Mouse (Mus musculus) gastrocnemius, postnatal 25 days (tissue): ENCODE measurements around the gene Rfx6. TPM values are rescaled to one million over a fixed set of nuclear protein-coding genes. Genes with fewer than 3 reads are reported as not detected.

Experiments used
- DNase-seq: peaks from one replicate; pipeline ENCODE4 v3.0.0; 2022
- long read RNA-seq, 2 experiments: library from polyadenylated mRNA; stranded (forward); transcript quantifications; one replicate each; pipeline ENCODE4 v2.0.0; 2021
- total RNA-seq, 2 experiments: library from RNA; stranded (reverse); gene quantifications; 1 replicate in 1 of 2; 2 replicates in 1 of 2; pipeline ENCODE4 v1.2.3; 2021

Gene Rfx6
- not detected for total RNA-seq
- long read RNA-seq, experiment 1: 0 reads
- long read RNA-seq, experiment 2: 0 reads

DNA sequence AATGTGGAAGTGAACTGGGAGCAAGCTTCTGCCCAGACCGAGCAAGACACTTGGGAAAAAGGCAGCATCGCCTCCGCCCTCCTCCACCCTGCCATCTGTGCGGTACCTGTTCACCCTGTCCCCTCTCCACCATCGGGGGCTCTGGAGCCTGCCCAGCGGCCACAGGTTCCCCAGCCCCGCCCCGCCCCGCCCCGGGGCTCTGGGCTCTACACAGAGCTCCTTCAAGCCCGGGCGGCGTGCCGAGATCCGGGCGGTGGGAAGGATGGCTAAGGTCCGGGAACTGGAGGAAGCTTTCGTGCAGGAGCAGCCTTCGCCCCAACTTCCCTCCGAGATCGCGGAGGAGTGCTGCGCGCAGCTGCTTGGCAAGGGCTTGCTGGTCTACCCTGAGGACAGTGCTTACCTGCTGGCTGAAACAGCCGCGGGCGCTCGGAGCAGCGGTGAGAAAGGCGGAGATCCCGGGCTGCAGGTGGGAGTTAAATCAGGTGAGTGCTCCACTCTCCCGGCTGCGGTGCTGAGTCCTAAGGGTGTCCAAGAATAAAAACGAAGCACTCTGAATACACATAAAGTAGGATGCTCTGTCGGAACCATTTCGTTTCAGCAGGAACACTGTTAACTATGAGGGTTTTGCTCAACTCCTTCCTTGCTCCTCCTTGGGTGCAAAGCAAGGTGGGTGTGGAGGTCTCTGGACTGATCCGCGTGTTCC lies at the start of gene Rfx6:
Gene Rfx6, plus strand, starts transcription at position 209 of the 703 bp plus-strand sequence.
- DNase-seq: no peak

DNA sequence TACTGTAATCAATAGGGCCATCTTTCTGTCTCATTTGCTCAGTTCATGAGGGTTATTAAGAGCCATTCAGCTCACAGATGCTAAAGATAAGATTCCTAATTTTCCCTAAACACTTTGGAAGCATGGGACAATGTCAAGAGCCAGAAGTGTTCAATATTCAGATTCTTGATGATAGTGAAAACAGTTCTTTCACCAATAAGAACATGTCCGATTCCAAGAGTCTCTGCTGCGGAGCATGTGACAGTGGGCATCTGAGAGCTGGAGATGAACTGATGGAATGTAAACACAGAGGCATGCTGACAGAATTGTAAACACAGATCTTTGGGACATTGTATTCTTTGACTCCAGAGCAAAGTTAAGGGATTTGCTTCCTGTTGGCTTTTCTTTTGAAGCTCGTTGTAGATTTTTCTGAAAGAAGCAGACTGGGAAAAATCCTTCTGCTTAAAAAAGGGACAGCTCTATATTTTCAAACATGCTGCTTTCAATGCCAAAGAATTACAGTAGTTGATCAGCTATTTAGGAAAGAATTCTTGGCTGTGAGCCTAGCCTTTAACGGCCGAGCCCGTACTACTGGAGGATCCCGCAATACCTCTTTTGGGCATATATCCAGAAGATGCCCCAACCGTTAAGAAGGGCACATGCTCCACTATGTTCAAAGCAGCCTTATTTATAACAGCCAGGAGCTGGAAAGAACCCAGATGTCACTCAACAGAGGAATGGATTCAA lies 46.0 kb upstream of the Rfx6 start, which contains the start of gene Gprc6a:
Gene Gprc6a, minus strand, starts transcription at position 51 of the 726 bp plus-strand sequence.
- DNase-seq: no peak

DNA sequence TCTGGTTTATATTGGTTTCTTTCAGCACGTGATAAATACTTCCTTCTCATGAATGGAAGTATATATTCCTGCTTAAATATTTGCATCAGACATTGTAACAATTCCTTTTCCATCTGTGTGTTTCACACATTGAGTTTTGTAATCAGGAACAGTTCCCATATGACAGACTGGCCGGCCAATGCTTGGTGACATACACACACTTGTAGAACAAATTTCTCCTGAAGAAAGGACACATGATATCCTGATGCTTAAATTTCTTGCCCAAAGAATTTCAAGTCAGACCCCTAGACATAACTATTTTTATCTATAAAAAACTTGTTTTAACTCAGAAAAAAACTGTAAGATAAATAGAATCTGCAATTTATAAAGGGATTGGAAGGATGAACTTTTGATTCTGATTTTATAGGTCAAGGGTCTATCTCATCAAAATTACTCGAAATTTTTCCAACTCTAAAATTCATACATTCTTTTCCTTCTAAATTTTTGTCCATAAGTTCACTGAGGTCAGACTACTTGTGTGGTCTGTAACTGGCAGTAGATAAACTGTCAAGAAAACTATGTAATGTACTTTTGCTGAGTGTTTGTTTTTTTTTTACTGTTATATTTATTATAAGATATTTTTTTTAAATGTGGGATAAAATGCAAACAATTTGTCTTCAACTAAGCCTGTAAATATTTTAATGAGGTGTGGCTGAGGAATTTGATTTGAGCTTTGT lies 27.9 kb upstream of the Rfx6 start:
- no peak for DNase-seq

DNA sequence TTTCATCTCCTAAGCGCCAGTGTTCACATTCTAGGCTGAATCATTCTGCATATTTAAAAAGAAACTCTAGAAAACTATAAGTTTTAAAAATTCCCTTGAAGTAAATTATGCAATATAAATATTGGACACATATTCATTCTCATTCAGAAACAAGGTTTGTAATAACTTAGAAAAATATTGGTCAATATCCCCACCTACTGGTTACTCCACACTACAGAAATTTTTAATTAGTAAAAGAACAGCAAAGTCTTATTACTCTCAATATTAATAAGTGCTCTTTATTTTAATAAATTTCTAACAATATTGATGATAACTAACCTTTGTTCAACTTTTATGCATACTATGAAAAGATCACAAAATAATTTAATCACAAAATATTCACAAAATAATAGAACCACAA lies 20.2 kb upstream of the Rfx6 start:
- DNase-seq: no peak

DNA sequence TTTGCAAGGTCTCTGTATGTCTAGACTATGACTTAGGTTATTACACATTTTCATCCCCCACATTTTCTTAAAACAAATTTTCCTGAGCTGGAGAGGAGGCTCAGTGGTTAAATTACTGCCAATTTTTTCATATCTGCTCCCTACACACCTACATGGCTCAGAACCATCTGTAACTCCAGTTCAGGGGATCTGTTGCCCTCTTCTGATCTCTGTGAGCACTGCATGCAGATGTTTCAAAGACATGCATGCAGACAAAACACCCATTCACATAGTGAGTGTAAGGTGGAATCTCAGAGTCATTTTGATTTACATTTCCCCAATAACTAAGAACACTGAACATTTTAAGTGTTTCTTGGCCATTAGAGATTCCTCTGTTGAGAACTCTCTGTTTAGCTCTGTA lies 8.2 kb upstream of the Rfx6 start:
- DNase-seq: no peak

DNA sequence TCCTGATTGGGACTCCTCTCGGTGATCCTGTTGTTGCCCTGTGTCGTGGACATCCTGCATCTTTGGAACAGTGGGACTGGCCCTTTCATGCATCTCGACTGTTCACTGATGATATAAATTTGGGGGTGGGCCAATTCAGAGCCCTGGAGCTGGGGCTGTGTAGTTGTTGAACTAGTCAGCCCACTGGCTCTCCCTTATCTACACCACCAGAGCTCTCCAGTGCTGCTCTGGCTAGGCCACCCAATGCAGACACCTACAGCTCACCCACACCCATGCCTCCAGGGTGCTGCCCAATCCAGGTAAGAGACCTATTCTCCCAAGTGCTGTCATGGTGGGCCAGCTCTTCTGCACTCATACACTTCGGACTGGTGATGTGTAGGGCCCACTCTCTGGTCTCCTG lies 6.0 kb upstream of the Rfx6 start:
- DNase-seq: no peak

DNA sequence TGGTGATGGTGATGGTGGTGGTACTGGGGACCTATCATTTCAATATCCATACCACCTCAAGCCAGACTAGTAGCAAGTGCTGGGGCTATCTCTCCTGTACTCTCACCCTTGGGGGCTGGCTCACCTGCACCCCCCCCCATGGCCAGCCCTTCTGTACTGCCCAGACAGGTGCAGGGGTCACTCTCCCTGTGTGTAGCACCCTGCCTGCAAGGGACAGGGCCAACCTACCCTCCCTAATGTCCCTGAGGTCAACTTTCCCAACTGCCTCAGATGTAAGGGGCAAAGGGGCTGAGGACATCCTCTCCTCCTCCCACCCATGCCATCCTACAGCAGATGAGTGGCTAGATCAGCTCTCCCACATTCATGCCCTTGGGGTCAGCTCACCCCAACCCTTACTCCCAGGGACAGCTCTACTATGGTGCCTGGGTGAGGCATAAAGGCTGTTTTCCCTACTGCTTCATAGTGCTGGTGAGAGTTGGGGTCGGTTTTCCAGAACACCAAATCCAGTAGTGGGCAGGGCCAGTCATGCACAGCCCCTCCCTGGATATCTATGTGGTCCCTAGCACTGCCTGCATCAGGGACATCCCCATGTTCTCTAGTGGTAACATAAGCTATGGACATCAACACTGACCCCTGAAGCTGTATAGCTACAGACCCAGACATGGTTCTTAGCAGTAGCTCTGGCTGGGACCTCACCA lies 5.3 kb upstream of the Rfx6 start:
- DNase-seq: no peak

DNA sequence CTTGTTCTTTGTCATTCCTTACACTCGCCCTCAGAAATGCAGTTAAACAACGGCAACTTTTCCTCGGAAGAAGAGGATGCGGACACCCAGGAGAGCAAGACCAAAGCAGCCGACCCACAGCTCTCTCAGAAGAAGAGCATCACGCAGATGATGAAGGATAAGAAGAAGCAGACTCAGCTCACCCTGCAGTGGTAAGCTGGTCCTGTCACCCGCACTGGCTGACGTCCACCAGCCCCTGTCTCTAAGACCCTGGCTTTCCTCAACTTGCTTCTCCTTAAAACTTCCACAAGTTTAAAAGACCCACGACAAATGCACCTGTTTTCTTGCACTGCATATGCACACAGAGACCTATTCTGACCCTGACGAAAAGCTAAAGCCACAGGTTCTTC lies 689 bp downstream of the Rfx6 start:
- no peak for DNase-seq

DNA sequence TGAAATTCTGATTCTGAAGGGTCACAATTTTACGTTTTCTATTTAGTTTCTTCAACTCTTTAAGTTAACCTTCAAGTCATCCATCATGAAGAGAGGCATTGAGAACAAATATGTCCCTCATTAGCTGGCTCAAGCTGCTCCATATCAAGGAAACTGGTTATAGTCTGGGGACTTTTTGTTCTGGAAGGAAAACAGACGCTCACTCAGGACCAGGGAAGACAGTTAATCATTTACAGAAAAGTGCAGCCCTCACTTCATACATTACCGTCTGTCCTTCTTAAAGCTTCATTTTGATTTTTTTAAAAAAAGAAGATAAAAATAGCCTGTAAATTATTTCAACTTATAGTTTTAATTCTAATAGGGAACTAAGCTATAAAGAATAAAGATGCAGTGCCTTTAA lies 43.3 kb downstream of the Rfx6 start:
- DNase-seq: no peak

DNA sequence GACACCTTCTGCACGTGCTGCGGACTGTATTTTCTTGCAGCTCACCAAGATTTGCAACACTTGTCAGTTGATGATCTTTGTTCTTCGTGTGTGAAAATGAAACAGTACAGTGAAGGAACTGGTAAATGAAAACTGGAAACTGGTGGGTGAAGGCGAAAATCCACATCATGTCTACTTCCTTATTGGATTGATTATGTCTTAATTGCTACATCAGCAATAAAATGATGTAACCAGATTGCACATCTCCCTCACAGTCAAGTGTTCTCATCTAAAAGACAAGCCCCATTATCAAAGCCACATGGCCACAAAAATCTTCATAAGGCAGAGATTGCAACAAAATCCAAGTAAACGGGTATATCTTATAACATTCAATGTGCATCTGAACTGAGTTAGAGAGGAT lies 83.9 kb downstream of the Rfx6 start:
- DNase-seq: no peak

DNA sequence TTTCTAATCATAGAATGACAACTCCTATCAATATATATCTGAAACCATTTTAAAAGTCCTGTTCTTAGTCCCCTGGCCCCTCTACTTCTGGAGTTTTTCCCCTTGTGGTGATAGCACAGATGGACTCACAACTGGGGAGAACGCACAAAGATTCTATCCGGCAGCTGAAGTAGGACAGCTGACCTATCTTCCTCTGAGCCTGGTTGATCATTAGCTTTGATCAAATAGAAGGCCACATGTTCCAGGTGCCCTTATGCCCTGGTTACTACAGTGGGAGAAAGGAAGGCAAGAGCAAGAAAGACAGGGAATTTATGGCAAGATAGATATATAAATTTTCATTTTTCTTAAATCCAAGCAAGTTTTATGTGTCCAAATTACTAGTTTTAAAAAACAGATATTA lies 85.7 kb downstream of the Rfx6 start:
- DNase-seq: no peak

DNA sequence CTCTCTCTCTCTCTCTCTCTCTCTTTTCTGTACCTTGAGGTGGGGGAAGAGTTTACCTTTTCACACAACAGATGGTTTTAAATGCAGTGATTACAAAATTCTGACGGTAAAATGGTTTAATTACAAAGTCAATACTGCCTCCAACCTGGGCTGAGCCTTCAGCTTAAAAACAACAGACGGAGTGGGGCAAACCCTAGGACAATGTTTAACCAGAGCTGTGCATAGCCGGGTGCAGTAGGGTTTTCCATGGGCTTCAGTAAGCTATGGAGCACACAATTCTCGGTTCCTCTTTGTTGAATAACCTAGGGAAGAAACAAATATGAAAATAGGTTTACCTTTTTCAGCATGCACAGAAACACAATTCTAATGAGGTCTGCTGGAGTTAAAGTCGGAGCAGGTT lies 90.9 kb downstream of the Rfx6 start:
- no peak for DNase-seq

DNA sequence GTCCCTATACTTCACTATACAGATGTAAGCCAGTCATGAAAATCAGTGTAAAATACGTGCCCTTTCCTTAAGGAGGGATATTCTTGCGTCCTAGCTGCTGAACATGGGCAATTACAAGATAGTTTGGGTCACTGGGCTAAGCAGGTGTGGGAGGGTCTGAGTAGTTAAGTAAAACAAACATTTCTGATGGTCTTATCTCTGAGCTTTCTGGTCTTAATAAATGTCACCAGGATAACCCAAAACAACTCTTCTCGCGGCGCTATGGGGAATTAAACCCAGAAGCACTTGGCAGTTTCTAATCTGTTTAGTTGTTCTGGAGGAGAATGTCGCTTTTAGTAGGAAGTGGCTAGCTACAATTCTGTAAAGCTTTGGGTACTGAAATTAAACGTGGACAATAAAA lies 91.7 kb downstream of the Rfx6 start:
- DNase-seq: no peak

DNA sequence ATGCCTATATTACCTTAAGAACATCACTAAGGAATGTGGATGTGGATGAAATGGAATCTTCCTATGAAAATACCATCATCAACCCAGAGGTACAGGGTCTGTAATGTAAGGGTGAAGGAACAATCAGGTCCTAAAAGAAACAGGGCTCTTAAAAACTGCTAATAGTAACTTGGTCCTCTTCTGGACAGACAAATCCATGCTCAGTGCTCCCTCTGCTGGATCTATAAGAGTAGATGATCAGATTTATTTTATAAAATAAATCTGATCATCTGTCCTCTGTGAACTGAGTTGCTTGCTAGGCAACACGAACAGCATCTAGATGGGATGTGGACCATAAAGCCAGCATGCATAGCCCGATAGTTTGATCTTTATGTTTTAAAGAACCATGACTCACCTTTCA lies 102.1 kb downstream of the Rfx6 start:
- no peak for DNase-seq

Other genes starting within 250 kb of the Rfx6 start
- gene Gm49339, start 197.1 kb upstream of the Rfx6 start, total RNA-seq: under 1 TPM; 0.19 to 0.38 TPM
- gene Lilr4b, start 197.1 kb upstream of the Rfx6 start, total RNA-seq: under 1 TPM; 0.38 to 0.88 TPM
- under 1 TPM; 0.26 to 0.54 TPM for gene Lilrb4a, start 186.8 kb upstream of the Rfx6 start, total RNA-seq
- gene Fam162b, start 87.2 kb upstream of the Rfx6 start, total RNA-seq: not detected
- not detected for gene Gprc6a, start 46.3 kb upstream of the Rfx6 start, total RNA-seq